Comparison of ENCODE assay signal across 9 mouse cellular contexts in genomic region chr8:117470342-117470781, GRCm38 (mm10). TPM values are rescaled to one million over a fixed set of nuclear protein-coding genes. Genes with fewer than 3 reads are reported as not detected.
DNase-seq lines count a peak whose midpoint lies in the region; ATAC-seq and TF ChIP-seq lines count a peak whose summit lies in the region.
"Had no signal": no experiment of that assay in that cellular context is flagged by ENCODE, and none has a peak within 500 bp of the region (broad histone marks: within the 10 kb centered on the region; RNA-seq: fewer than 3 reads in every experiment).

No protein-coding gene starts in this region.

- no peaks in the 10 kb centered on the region for H3K27me3 ChIP-seq in embryonic facial prominence, embryonic 11.5 days (ENCODE audit: control insufficient read depth, insufficient read depth, low read length)
- H3K27me3 ChIP-seq in heart, embryonic 11.5 days (ENCODE audit: control insufficient read depth, insufficient read depth, low read length): no peaks in the 10 kb centered on the region
- H3K27me3 ChIP-seq in midbrain, embryonic 12.5 days: no peaks in the 10 kb centered on the region

- 0% methylated on average over 14 of the region's 14 CpGs for WGBS in embryonic facial prominence, embryonic 11.5 days
- 3% methylated on average over 9 of the region's 14 CpGs for WGBS in heart, embryonic 11.5 days (ENCODE audit: insufficient replicate concordance)
- 0% methylated on average over 7 of the region's 14 CpGs for WGBS in midbrain, embryonic 12.5 days

- H3K9ac ChIP-seq in embryonic facial prominence, embryonic 11.5 days (replicated peaks; ENCODE audit: low read length): peak overlapping the region; percentile 10
- H3K9ac ChIP-seq in heart, embryonic 11.5 days (ENCODE audit: low read depth, low read length): peak overlapping the region; percentile 40; the same call in 1 of the 2 replicates
- H3K9ac ChIP-seq in midbrain, embryonic 12.5 days (replicated peaks): peak overlapping the region; percentile 56

- no peaks in the 10 kb centered on the region for H3K36me3 ChIP-seq in embryonic facial prominence, embryonic 11.5 days (replicated peaks; ENCODE audit: control insufficient read depth, insufficient read depth, low read depth, low read length)
- H3K36me3 ChIP-seq in heart, embryonic 11.5 days (ENCODE audit: control insufficient read depth, insufficient read depth, low read length): no peaks in the 10 kb centered on the region
- no peaks in the 10 kb centered on the region for H3K36me3 ChIP-seq in midbrain, embryonic 12.5 days

- H3K27ac ChIP-seq in gastrocnemius, adult 2 months: no peak overlapping the region
- peak overlapping the region; percentile 35; the same call in 1 of the 2 replicates for H3K27ac ChIP-seq in embryonic facial prominence, embryonic 11.5 days (replicated peaks; ENCODE audit: low read depth, low read length)
- H3K27ac ChIP-seq in heart, embryonic 11.5 days (ENCODE audit: low read depth, low read length): 0 out of 2 replicates have a peak overlapping the region, but pooled peaks have one; percentile 16
- peak overlapping the region; percentile 86 for H3K27ac ChIP-seq in midbrain, embryonic 12.5 days (replicated peaks)
- H3K27ac ChIP-seq: macrophage had no signal

- H3K4me2 ChIP-seq in embryonic facial prominence, embryonic 11.5 days (ENCODE audit: low read depth, low read length): peak overlapping the region; percentile 39
- H3K4me2 ChIP-seq in heart, embryonic 11.5 days: peak overlapping the region; percentile 53
- H3K4me2 ChIP-seq in midbrain, embryonic 12.5 days (replicated peaks): peak overlapping the region; percentile 52

- no peaks in the 10 kb centered on the region for H3K9me3 ChIP-seq in embryonic facial prominence, embryonic 11.5 days (replicated peaks; ENCODE audit: control insufficient read depth, low read length)
- no peaks in the 10 kb centered on the region for H3K9me3 ChIP-seq in heart, embryonic 11.5 days (replicated peaks; ENCODE audit: control insufficient read depth, low read length)
- H3K9me3 ChIP-seq in midbrain, embryonic 12.5 days: no peaks in the 10 kb centered on the region

- peak; percentile 55 for DNase-seq in gastrocnemius, adult 2 months
- no peak for DNase-seq in gastrocnemius, adult 18-20 months (ENCODE audit: low spot score)
- peak; percentile 91 for DNase-seq in embryonic facial prominence, embryonic 11.5 days (ENCODE audit: low spot score)
- peak; percentile 75 to 83 for DNase-seq in kidney, adult 8-10 months
- DNase-seq in left cerebral cortex, postnatal 4 days: peak; percentile 81
- peak; percentile 85 for DNase-seq in right cerebral cortex, postnatal 4 days

- peak overlapping the region; percentile 28; the same call in 1 of the 2 replicates for H3K4me3 ChIP-seq in gastrocnemius, adult 2 months
- H3K4me3 ChIP-seq in embryonic facial prominence, embryonic 11.5 days (ENCODE audit: low read depth, low read length): no peak overlapping the region
- peak overlapping the region; percentile 16; the same call in 1 of the 2 replicates for H3K4me3 ChIP-seq in heart, embryonic 11.5 days (ENCODE audit: low read depth, low read length)
- H3K4me3 ChIP-seq in midbrain, embryonic 12.5 days: peak overlapping the region; percentile 27

- H3K4me1 ChIP-seq in embryonic facial prominence, embryonic 11.5 days (ENCODE audit: control insufficient read depth, insufficient read depth, low read length): peaks cover 2% of the 10 kb centered on the region; the same call in 1 of the 2 replicates
- peaks cover 6% of the 10 kb centered on the region; the same call in 1 of the 2 replicates for H3K4me1 ChIP-seq in heart, embryonic 11.5 days (ENCODE audit: control insufficient read depth, insufficient read depth, low read length)
- peaks cover 19% of the 10 kb centered on the region for H3K4me1 ChIP-seq in midbrain, embryonic 12.5 days

- ATAC-seq in embryonic facial prominence, embryonic 11.5 days (replicated peaks; ENCODE audit: insufficient number of reproducible peaks, low FRiP score, low TSS enrichment, low read depth): peak; percentile 87
- peak; percentile 78 for ATAC-seq in heart, embryonic 11.5 days (replicated peaks; ENCODE audit: insufficient number of reproducible peaks, low FRiP score, low TSS enrichment)
- peak; percentile 91 for ATAC-seq in midbrain, embryonic 12.5 days (ENCODE audit: low FRiP score, low read depth)

- intact Hi-C loops in gastrocnemius, adult 2 months (cut with DNase I): no loop called here
- intact Hi-C loops in left cerebral cortex, postnatal 4 days (cut with DNase I): loop anchor here (5.0 to 10.0 kb wide), 2 partner anchors 216 to 248 kb away; partner anchors contain the start of gene Cmip

- no peak for TF ChIP-seq CTCF in gastrocnemius, adult 2 months (IDR thresholded peaks at IDR 0.05)

RNA-seq across cellular contexts. Expression of gene Plcg2, which starts 27.7 kb away (rescaled TPM):
- under 1 TPM; 0.73 to 0.79 TPM for total RNA-seq in gastrocnemius, adult 2 months (2021)
- under 1 TPM; 0.53 to 0.93 TPM for total RNA-seq in gastrocnemius, adult 18-20 months (2021)
- 1.8 and 2.4 TPM in 2 replicates for polyA plus RNA-seq in embryonic facial prominence, embryonic 11.5 days (2014; fragmentation: Nextera tagmentation; extraction: Ambion mirVana)
- 4.7 and 6.7 TPM in 2 replicates for polyA plus RNA-seq in heart, embryonic 11.5 days (2014; fragmentation: Nextera tagmentation; extraction: Ambion mirVana)
- total RNA-seq in left cerebral cortex, postnatal 4 days (2021): 1 to 10 TPM; 1.4 to 1.5 TPM
- polyA plus RNA-seq in midbrain, embryonic 12.5 days (2016; fragmentation: Nextera tagmentation; extraction: Ambion mirVana): 1.7 and 2.0 TPM in 2 replicates
